23 mouse cellular contexts compared by ENCODE assay signal in genomic region chr12:16391163-16391562, GRCm38 (mm10).
DNase-seq lines count a peak whose midpoint lies in the region; ATAC-seq and TF ChIP-seq lines count a peak whose summit lies in the region.
"Had no signal": no experiment of that assay in that cellular context is flagged by ENCODE, and none has a peak within 500 bp of the region (broad histone marks: within the 10 kb centered on the region; RNA-seq: fewer than 3 reads in every experiment).

No protein-coding gene starts in this region.

- no peaks in the 10 kb centered on the region for H3K36me3 ChIP-seq in heart, embryonic 12.5 days
- H3K36me3 ChIP-seq in heart, postnatal 0 days (replicated peaks; ENCODE audit: control insufficient read depth, insufficient read depth, low read length): no peaks in the 10 kb centered on the region
- no peaks in the 10 kb centered on the region for H3K36me3 ChIP-seq in liver, embryonic 12.5 days
- H3K36me3 ChIP-seq: hindbrain, embryonic 12.5 days; intestine, embryonic 15.5 days; limb, embryonic 10.5 days; limb, embryonic 15.5 days; midbrain, embryonic 10.5 days; stomach, embryonic 15.5 days had no signal

- H3K4me1 ChIP-seq in heart, embryonic 12.5 days (replicated peaks): peaks cover 13% of the 10 kb centered on the region
- H3K4me1 ChIP-seq in heart, postnatal 0 days (ENCODE audit: control insufficient read depth, insufficient read depth): peaks cover 15% of the 10 kb centered on the region
- peaks cover 9% of the 10 kb centered on the region; the same call in 1 of the 2 replicates for H3K4me1 ChIP-seq in liver, embryonic 12.5 days
- H3K4me1 ChIP-seq: hindbrain, embryonic 12.5 days; limb, embryonic 10.5 days; limb, embryonic 15.5 days; midbrain, embryonic 10.5 days; stomach, embryonic 15.5 days had no signal

- no peaks in the 10 kb centered on the region for H3K27me3 ChIP-seq in heart, embryonic 12.5 days (replicated peaks)
- H3K27me3 ChIP-seq in heart, postnatal 0 days (ENCODE audit: control insufficient read depth, insufficient read depth, low read length): no peaks in the 10 kb centered on the region
- no peaks in the 10 kb centered on the region for H3K27me3 ChIP-seq in liver, embryonic 12.5 days (replicated peaks)
- H3K27me3 ChIP-seq: hindbrain, embryonic 12.5 days; intestine, embryonic 15.5 days; stomach, embryonic 15.5 days had no signal

- peak overlapping the region; percentile 83; the same call in 1 of the 2 replicates for H3K27ac ChIP-seq in heart, embryonic 12.5 days (ENCODE audit: poor library complexity, severe bottlenecking)
- H3K27ac ChIP-seq in heart, postnatal 0 days (ENCODE audit: low read depth): peak overlapping the region; percentile 39
- H3K27ac ChIP-seq in liver, embryonic 12.5 days: no peak overlapping the region
- H3K27ac ChIP-seq: hindbrain, embryonic 12.5 days; hindbrain, postnatal 0 days; intestine, embryonic 15.5 days; kidney, postnatal 0 days; limb, embryonic 10.5 days; limb, embryonic 15.5 days; midbrain, embryonic 10.5 days; stomach, embryonic 15.5 days had no signal

- 61% methylated on average over 5 of the region's 5 CpGs for WGBS in heart, embryonic 12.5 days
- WGBS in heart, postnatal 0 days: 62% methylated on average over 5 of the region's 5 CpGs
- WGBS in liver, embryonic 12.5 days (ENCODE audit: insufficient replicate concordance): 51% methylated on average over 5 of the region's 5 CpGs

- no peak for TF ChIP-seq EP300 in heart, postnatal 0 days (IDR thresholded peaks at IDR 0.05; ENCODE audit: low read depth)

- H3K9ac ChIP-seq in heart, embryonic 12.5 days: no peak overlapping the region
- H3K9ac ChIP-seq in heart, postnatal 0 days (replicated peaks; ENCODE audit: low read depth, low read length): no peak overlapping the region
- H3K9ac ChIP-seq in liver, embryonic 12.5 days: no peak overlapping the region
- H3K9ac ChIP-seq: hindbrain, embryonic 12.5 days; intestine, embryonic 15.5 days; limb, embryonic 15.5 days; stomach, embryonic 15.5 days had no signal

- DNase-seq in heart, postnatal 25 days (ENCODE audit: low spot score): no peak
- DNase-seq in heart, postnatal 0 days (ENCODE audit: low spot score): no peak
- no peak for DNase-seq in heart, postnatal 10 days
- DNase-seq in left cerebral cortex, postnatal 36 days (ENCODE audit: low spot score in 2 of 2): no peak
- DNase-seq: adrenal gland, postnatal 25 days; B cell, adult 2 months; cerebellum, adult 2 months; gastrocnemius, postnatal 10 days; kidney, adult 8-10 months; lung, adult 2 months; lung, postnatal 14 days had no signal

- H3K4me2 ChIP-seq in heart, embryonic 12.5 days: no peak overlapping the region
- no peak overlapping the region for H3K4me2 ChIP-seq in heart, postnatal 0 days (ENCODE audit: low read depth, low read length)
- no peak overlapping the region for H3K4me2 ChIP-seq in liver, embryonic 12.5 days
- H3K4me2 ChIP-seq: hindbrain, embryonic 12.5 days; intestine, embryonic 15.5 days; limb, embryonic 15.5 days; stomach, embryonic 15.5 days had no signal

- H3K9me3 ChIP-seq in heart, embryonic 12.5 days (replicated peaks): no peaks in the 10 kb centered on the region; the same call in 1 of the 2 replicates
- no peaks in the 10 kb centered on the region for H3K9me3 ChIP-seq in heart, postnatal 0 days (replicated peaks; ENCODE audit: control insufficient read depth, low read length)
- no peaks in the 10 kb centered on the region for H3K9me3 ChIP-seq in liver, embryonic 12.5 days (replicated peaks)
- H3K9me3 ChIP-seq: hindbrain, embryonic 12.5 days; intestine, embryonic 15.5 days; limb, embryonic 10.5 days; limb, embryonic 15.5 days; midbrain, embryonic 10.5 days; stomach, embryonic 15.5 days had no signal

- TF ChIP-seq CTCF in heart, postnatal 0 days (IDR thresholded peaks at IDR 0.05; ENCODE audit: low read depth): no peak

- no peak overlapping the region for H3K4me3 ChIP-seq in heart, embryonic 12.5 days
- H3K4me3 ChIP-seq in heart, postnatal 0 days (ENCODE audit: low read depth, low read length): no peak overlapping the region
- H3K4me3 ChIP-seq in liver, embryonic 12.5 days: no peak overlapping the region
- H3K4me3 ChIP-seq: erythroblast, embryonic 14.5 days; hindbrain, embryonic 12.5 days; intestine, embryonic 15.5 days; limb, embryonic 10.5 days; limb, embryonic 15.5 days; midbrain, embryonic 10.5 days; stomach, embryonic 15.5 days had no signal

- intact Hi-C loops in heart, postnatal 25 days (cut with DNase I): no loop called here
- intact Hi-C loops in heart, postnatal 10 days (cut with DNase I): no loop called here
- intact Hi-C loops in left cerebral cortex, postnatal 36 days (cut with DNase I): no loop called here

- no peak for ATAC-seq in heart, embryonic 12.5 days (ENCODE audit: insufficient number of reproducible peaks, low FRiP score)
- ATAC-seq in heart, postnatal 0 days (ENCODE audit: insufficient read depth, low read depth): no peak
- peak; percentile 62; the same call in 1 of the 2 replicates for ATAC-seq in liver, embryonic 12.5 days
- ATAC-seq: hindbrain, postnatal 0 days; intestine, embryonic 15.5 days; midbrain, embryonic 16.5 days had no signal
